In the genomic region with DNA sequence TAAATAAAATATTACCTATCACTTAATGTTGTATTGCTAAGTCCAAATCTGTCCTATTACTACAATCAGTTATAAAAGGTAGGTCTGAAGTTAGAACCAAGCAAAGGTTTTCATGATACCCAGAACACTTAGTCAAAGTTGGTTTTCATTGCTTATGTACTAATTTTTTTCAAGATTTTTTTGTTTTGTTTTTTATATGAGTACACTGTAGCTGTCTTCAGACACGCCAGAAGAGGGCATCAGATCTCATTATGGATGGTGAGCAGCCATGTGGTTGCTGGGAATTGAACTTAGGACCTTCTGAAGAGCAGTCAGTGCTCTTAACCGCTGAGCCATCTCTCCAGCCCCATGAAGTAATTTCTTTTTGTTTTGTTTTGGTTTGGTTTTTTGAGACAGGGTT, we compare ENCODE assay signal across 20 mouse cellular contexts. TPM values are rescaled to one million over a fixed set of nuclear protein-coding genes. Genes with fewer than 3 reads are reported as not detected.
A peak's percentile ranks its signal among the peaks of the same experiment; 100 is the strongest.
DNase-seq lines count a peak whose midpoint lies in the region; ATAC-seq and TF ChIP-seq lines count a peak whose summit lies in the region.
"Had no signal": no experiment of that assay in that cellular context is flagged by ENCODE, and none has a peak within 500 bp of the region (broad histone marks: within the 10 kb centered on the region; RNA-seq: fewer than 3 reads in every experiment).

No protein-coding gene starts in this region.

- H3K4me3 ChIP-seq in heart, adult 2 months, result no peak overlapping the region
- H3K4me3 ChIP-seq in heart, embryonic 12.5 days, result no peak overlapping the region
- no peak overlapping the region for H3K4me3 ChIP-seq in liver, postnatal 0 days (ENCODE audit: low read depth, low read length)
- no peak overlapping the region for H3K4me3 ChIP-seq in liver, embryonic 12.5 days
- H3K4me3 ChIP-seq: embryonic facial prominence, embryonic 12.5 days; lung, embryonic 15.5 days; midbrain, embryonic 12.5 days; stomach, embryonic 15.5 days had no signal

- no peak overlapping the region for H3K27ac ChIP-seq in heart, adult 2 months
- H3K27ac ChIP-seq in heart, embryonic 12.5 days (ENCODE audit: poor library complexity, severe bottlenecking), result no peak overlapping the region
- H3K27ac ChIP-seq in liver, postnatal 0 days (ENCODE audit: low read depth), result no peak overlapping the region
- no peak overlapping the region for H3K27ac ChIP-seq in liver, embryonic 12.5 days
- H3K27ac ChIP-seq: embryonic facial prominence, embryonic 12.5 days; hindbrain, embryonic 14.5 days; lung, embryonic 15.5 days; midbrain, embryonic 12.5 days; stomach, embryonic 15.5 days had no signal

- H3K9me3 ChIP-seq in heart, embryonic 12.5 days (replicated peaks), result no peaks in the 10 kb centered on the region
- H3K9me3 ChIP-seq in liver, postnatal 0 days (ENCODE audit: low read length), result no peaks in the 10 kb centered on the region
- no peaks in the 10 kb centered on the region for H3K9me3 ChIP-seq in liver, embryonic 12.5 days (replicated peaks)
- H3K9me3 ChIP-seq: embryonic facial prominence, embryonic 12.5 days; lung, embryonic 15.5 days; midbrain, embryonic 12.5 days; stomach, embryonic 15.5 days had no signal

- no peak for ATAC-seq in heart, embryonic 12.5 days (ENCODE audit: insufficient number of reproducible peaks, low FRiP score)
- no peak for ATAC-seq in liver, postnatal 0 days
- ATAC-seq in liver, embryonic 12.5 days, result no peak
- ATAC-seq: forebrain, embryonic 14.5 days; intestine, embryonic 16.5 days had no signal

- WGBS in heart, adult 2 months, result 76% methylated on average over 2 of the region's 2 CpGs
- WGBS in heart, embryonic 12.5 days, result 65% methylated on average over 2 of the region's 2 CpGs
- 62% methylated on average over 2 of the region's 2 CpGs for WGBS in liver, postnatal 0 days (ENCODE audit: insufficient replicate concordance)
- WGBS in liver, embryonic 12.5 days (ENCODE audit: insufficient replicate concordance), result 50% methylated on average over 2 of the region's 2 CpGs

- H3K36me3 ChIP-seq in heart, adult 2 months (ENCODE audit: control insufficient read depth, insufficient read depth, low read length), result peaks cover 16% of the 10 kb centered on the region
- H3K36me3 ChIP-seq in heart, embryonic 12.5 days, result no peaks in the 10 kb centered on the region
- peaks cover 6% of the 10 kb centered on the region; the same call in 1 of the 2 replicates for H3K36me3 ChIP-seq in liver, postnatal 0 days (replicated peaks; ENCODE audit: insufficient read depth, low read length)
- no peaks in the 10 kb centered on the region for H3K36me3 ChIP-seq in liver, embryonic 12.5 days
- H3K36me3 ChIP-seq: embryonic facial prominence, embryonic 12.5 days; lung, embryonic 15.5 days; midbrain, embryonic 12.5 days; stomach, embryonic 15.5 days had no signal

- H3K4me2 ChIP-seq in heart, embryonic 12.5 days, result no peak overlapping the region
- H3K4me2 ChIP-seq in liver, postnatal 0 days (ENCODE audit: low read depth, low read length), result no peak overlapping the region
- H3K4me2 ChIP-seq in liver, embryonic 12.5 days, result no peak overlapping the region
- H3K4me2 ChIP-seq: embryonic facial prominence, embryonic 12.5 days; heart, embryonic 11.5 days; hindbrain, embryonic 14.5 days; lung, embryonic 15.5 days; midbrain, embryonic 12.5 days; stomach, embryonic 15.5 days had no signal

- no peak for DNase-seq in heart, adult 2 months
- no peak for DNase-seq in liver, postnatal 0 days
- peak; percentile 25 to 31 for DNase-seq in B cell, adult 2 months
- peak; percentile 35 for DNase-seq in naive thymus-derived CD4-positive, alpha-beta T cell, adult 2 months (ENCODE audit: low read depth)
- DNase-seq in gastrocnemius, postnatal 36 days, result no peak
- no peak for DNase-seq in kidney, adult 11 months
- DNase-seq: adrenal gland, adult 8-10 months; cerebellum, adult 9-11 months; left cerebral cortex, postnatal 4 days; liver had no signal

- no peaks in the 10 kb centered on the region for H3K27me3 ChIP-seq in heart, adult 2 months (ENCODE audit: control insufficient read depth, insufficient read depth, low read length)
- no peaks in the 10 kb centered on the region for H3K27me3 ChIP-seq in heart, embryonic 12.5 days (replicated peaks)
- H3K27me3 ChIP-seq in liver, postnatal 0 days (ENCODE audit: insufficient read depth, low read length), result no peaks in the 10 kb centered on the region
- no peaks in the 10 kb centered on the region for H3K27me3 ChIP-seq in liver, embryonic 12.5 days (replicated peaks)
- H3K27me3 ChIP-seq: embryonic facial prominence, embryonic 12.5 days; lung, embryonic 15.5 days; stomach, embryonic 15.5 days had no signal

- TF ChIP-seq POLR2A in heart, adult 2 months (IDR thresholded peaks at IDR 0.05; ENCODE audit: insufficient read depth, low read depth, low read length), result no peak

- no peak for TF ChIP-seq EP300 in heart, adult 2 months (IDR thresholded peaks at IDR 0.05; ENCODE audit: insufficient read depth, low read depth, low read length)
- TF ChIP-seq EP300 in liver, postnatal 0 days (IDR thresholded peaks at IDR 0.05; ENCODE audit: low read depth), result no peak

- no peak overlapping the region for H3K9ac ChIP-seq in heart, adult 2 months (ENCODE audit: low read depth, low read length)
- H3K9ac ChIP-seq in heart, embryonic 12.5 days, result no peak overlapping the region
- H3K9ac ChIP-seq in liver, postnatal 0 days (replicated peaks), result no peak overlapping the region
- no peak overlapping the region for H3K9ac ChIP-seq in liver, embryonic 12.5 days
- H3K9ac ChIP-seq: embryonic facial prominence, embryonic 12.5 days; hindbrain, embryonic 14.5 days; lung, embryonic 15.5 days; midbrain, embryonic 12.5 days; stomach, embryonic 15.5 days had no signal

- peak; percentile 31 for TF ChIP-seq CTCF in heart, adult 2 months (IDR thresholded peaks at IDR 0.05)
- TF ChIP-seq CTCF in liver, postnatal 0 days (IDR thresholded peaks at IDR 0.05; ENCODE audit: low read depth), result peak; percentile 25; the same call in 1 of the 2 replicates

- intact Hi-C loops in heart, adult 2 months (cut with DNase I), result loop anchor here (2.0 to 5.0 kb wide), 2 partner anchors 167 to 214 kb away; a partner anchor contains a TSS
- intact Hi-C loops in gastrocnemius, postnatal 36 days (cut with DNase I), result loop anchor here (2.0 kb wide), 1 partner anchor 57 kb away; no protein-coding TSS in a partner anchor

- H3K79me2 ChIP-seq in heart, adult 2 months (replicated peaks; ENCODE audit: control insufficient read depth, insufficient read depth, low read length), result peaks cover 4% of the 10 kb centered on the region; the same call in 1 of the 2 replicates

- peaks cover 3% of the 10 kb centered on the region for H3K4me1 ChIP-seq in heart, adult 2 months (ENCODE audit: control insufficient read depth, insufficient read depth, low read length)
- H3K4me1 ChIP-seq in heart, embryonic 12.5 days (replicated peaks), result peaks cover 9% of the 10 kb centered on the region
- peaks cover 17% of the 10 kb centered on the region for H3K4me1 ChIP-seq in liver, postnatal 0 days (ENCODE audit: insufficient read depth)
- peaks cover 59% of the 10 kb centered on the region for H3K4me1 ChIP-seq in liver, embryonic 12.5 days
- H3K4me1 ChIP-seq: embryonic facial prominence, embryonic 12.5 days; stomach, embryonic 15.5 days had no signal

RNA-seq across cellular contexts. Expression of a gene that starts 2.4 kb away (rescaled TPM):
- 10 to 100 TPM; 63.5 to 72.9 TPM for total RNA-seq in heart, adult 2 months (2021)
- 6.1 and 10.7 TPM in 2 replicates for polyA plus RNA-seq in heart, adult 2 months (2012; rRNA removed)
- polyA plus RNA-seq in heart, embryonic 12.5 days (2016; fragmentation: Nextera tagmentation; extraction: Ambion mirVana), result 5.4 and 7.0 TPM in 2 replicates
- 5.8 and 7.5 TPM in 2 replicates for polyA plus RNA-seq in liver, postnatal 0 days (2015; fragmentation: Nextera tagmentation; extraction: Ambion mirVana)
- 1.7 and 2.1 TPM in 2 replicates for polyA plus RNA-seq in liver, embryonic 12.5 days (2016; fragmentation: Nextera tagmentation; extraction: Ambion mirVana)
- total RNA-seq in gastrocnemius, postnatal 36 days (2021), result 10 to 100 TPM; 20.9 to 34.0 TPM

RNA-seq across cellular contexts. Expression of a gene that starts 54.8 kb away (rescaled TPM):
- 10 to 100 TPM; 60.9 to 67.2 TPM for total RNA-seq in heart, adult 2 months (2021)
- polyA plus RNA-seq in heart, adult 2 months (2012; rRNA removed), result 143 and 187 TPM in 2 replicates
- 176 and 193 TPM in 2 replicates for polyA plus RNA-seq in heart, embryonic 12.5 days (2016; fragmentation: Nextera tagmentation; extraction: Ambion mirVana)
- 122 and 126 TPM in 2 replicates for polyA plus RNA-seq in liver, postnatal 0 days (2015; fragmentation: Nextera tagmentation; extraction: Ambion mirVana)
- polyA plus RNA-seq in liver, embryonic 12.5 days (2016; fragmentation: Nextera tagmentation; extraction: Ambion mirVana), result 177 and 179 TPM in 2 replicates
- 10 to 100 TPM; 32.7 to 34.6 TPM for total RNA-seq in gastrocnemius, postnatal 36 days (2021)

Comparison
In these comparisons a context has a peak if more than half of its experiments do, and no peak if none do; other contexts are left out.
1. DNase-seq: peak in B cell, adult 2 months (2 of 2) and naive thymus-derived CD4-positive, alpha-beta T cell, adult 2 months (single experiment); none in heart, adult 2 months (0 of 2), liver, postnatal 0 days (single experiment), gastrocnemius, postnatal 36 days (0 of 2) and kidney, adult 11 months (single experiment).